Mouse (Mus musculus) G1E (cell line): Measurements from ENCODE around the gene Cyp4f17.
"Not testable (repeated sequence)": the region's sequence is repeated elsewhere in the genome, so short reads cannot be mapped to it uniquely, and the experiment has no call there.

Experiments
- CTCF ChIP-seq: IDR thresholded peaks from 2 replicates; pipeline ENCODE4 v1.5.1; 2012; ENCODE audit warnings: low read depth, low read length, inconsistent platforms, mixed read lengths
- GATA1 ChIP-seq: IDR thresholded peaks from 2 replicates; pipeline ENCODE4 v1.6.1; 2012; ENCODE audit warnings: borderline replicate concordance, low read length, inconsistent platforms, mixed read lengths
- TAL1 ChIP-seq: conservative IDR thresholded peaks from 2 replicates; pipeline ENCODE4 v1.6.1; 2012; ENCODE audit warnings: low read depth, low read length, inconsistent platforms, mixed read lengths

GRCm38 (mm10) chr17:32550377-32550776, 44.5 kb downstream of the Cyp4f17 start:
- not testable (repeated sequence) for TF ChIP-seq CTCF, TAL1, GATA1
